ENCODE assay signal across 7 mouse cellular contexts in the genomic region with DNA sequence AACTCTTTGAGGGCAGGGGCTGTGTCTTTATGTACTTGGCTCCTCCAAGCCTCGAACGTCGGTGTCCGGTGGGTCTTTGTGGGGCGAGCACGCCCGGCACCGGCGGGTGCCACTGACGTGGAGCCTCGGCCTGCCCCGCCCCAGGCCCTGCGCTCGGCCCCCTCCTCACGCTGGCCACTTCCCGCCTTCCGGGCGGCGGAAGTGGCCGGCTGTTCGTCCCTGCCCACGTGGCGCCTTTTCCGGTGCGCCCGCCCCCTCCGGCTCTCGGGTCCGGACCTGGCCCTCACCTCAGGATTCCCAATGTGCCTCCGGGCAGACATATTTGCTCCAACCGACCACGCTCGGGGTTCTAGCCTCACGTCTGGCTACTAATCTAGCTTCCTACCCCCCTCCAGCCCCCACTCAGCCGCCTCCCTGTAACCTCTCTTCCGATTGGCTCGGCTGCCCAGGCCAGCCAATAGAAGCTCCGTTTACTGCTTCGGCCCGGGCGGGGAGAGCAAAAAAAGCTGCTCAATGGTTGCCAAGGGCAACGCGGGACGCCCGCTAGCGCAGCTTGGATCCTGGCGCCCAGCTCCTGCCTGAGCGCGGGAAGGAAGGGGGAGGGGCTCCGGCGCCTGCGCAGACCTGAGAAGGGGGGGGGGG. TPM values are rescaled to one million over a fixed set of nuclear protein-coding genes. Genes with fewer than 3 reads are reported as not detected.
DNase-seq lines count a peak whose midpoint lies in the region; ATAC-seq and TF ChIP-seq lines count a peak whose summit lies in the region.

A gene (minus strand): TSS at position 400 of the 642 bp plus-strand sequence.

- peak within 1 kb of the TSS; percentile 74 for H3K27ac ChIP-seq in intestine, postnatal 0 days (ENCODE audit: low read depth, low read length)
- peak within 1 kb of the TSS; percentile 92 for H3K27ac ChIP-seq in midbrain, embryonic 12.5 days (replicated peaks)
- H3K27ac ChIP-seq in small intestine, adult 2 months (ENCODE audit: insufficient read depth, low read depth, low read length) = peak within 1 kb of the TSS; percentile 32; the same call in 1 of the 2 replicates

- no peaks in the 10 kb centered on the region for H3K9me3 ChIP-seq in intestine, postnatal 0 days (ENCODE audit: control insufficient read depth)
- H3K9me3 ChIP-seq in midbrain, embryonic 12.5 days = no peaks in the 10 kb centered on the region

- ATAC-seq in intestine, postnatal 0 days = peak; percentile 99
- ATAC-seq in midbrain, embryonic 12.5 days (ENCODE audit: low FRiP score, low read depth) = peak; percentile 98

- intact Hi-C loops in left cerebral cortex, postnatal 4 days (cut with DNase I) = no loop called here

- peak within 1 kb of the TSS; percentile 69 for H3K4me3 ChIP-seq in intestine, postnatal 0 days (ENCODE audit: low read depth, low read length)
- peak within 1 kb of the TSS; percentile 56 for H3K4me3 ChIP-seq in midbrain, embryonic 12.5 days
- peak within 1 kb of the TSS; percentile 99 for H3K4me3 ChIP-seq in small intestine, adult 2 months (ENCODE audit: low read depth, low read length)

- peak within 1 kb of the TSS; percentile 74 for H3K4me2 ChIP-seq in intestine, postnatal 0 days (replicated peaks; ENCODE audit: low read depth)
- peak within 1 kb of the TSS; percentile 58 for H3K4me2 ChIP-seq in midbrain, embryonic 12.5 days (replicated peaks)

- H3K36me3 ChIP-seq in intestine, postnatal 0 days (ENCODE audit: control insufficient read depth, insufficient read depth) = no peaks in the 10 kb centered on the region
- no peaks in the 10 kb centered on the region for H3K36me3 ChIP-seq in midbrain, embryonic 12.5 days
- no peaks in the 10 kb centered on the region for H3K36me3 ChIP-seq in small intestine, adult 2 months (ENCODE audit: control insufficient read depth, insufficient read depth, low read length)

- H3K9ac ChIP-seq in intestine, postnatal 0 days (ENCODE audit: low read depth, low read length) = peak within 1 kb of the TSS; percentile 59
- H3K9ac ChIP-seq in midbrain, embryonic 12.5 days (replicated peaks) = peak within 1 kb of the TSS; percentile 49

- WGBS in intestine, postnatal 0 days = 3% methylated on average over 46 of the region's 52 CpGs
- WGBS in midbrain, embryonic 12.5 days = 0% methylated on average over 48 of the region's 52 CpGs
- under 1% methylated on average over 52 of the region's 52 CpGs for WGBS in small intestine, adult 2 months

- DNase-seq in adrenal gland, adult 8-10 months = peak; percentile 94
- peak; percentile 100 for DNase-seq in embryo, embryonic 9.5 days (ENCODE audit: extremely low spot score)
- peak; percentile 31 for DNase-seq in gonadal fat pad, adult 2 months (ENCODE audit: low read depth)
- DNase-seq in left cerebral cortex, postnatal 4 days = peak; percentile 98

- peaks cover 6% of the 10 kb centered on the region; the same call in 1 of the 2 replicates for H3K4me1 ChIP-seq in intestine, postnatal 0 days (replicated peaks; ENCODE audit: control insufficient read depth, insufficient read depth, low read length)
- H3K4me1 ChIP-seq in midbrain, embryonic 12.5 days = peaks cover 23% of the 10 kb centered on the region
- H3K4me1 ChIP-seq in small intestine, adult 2 months (ENCODE audit: control insufficient read depth, insufficient read depth, insufficient read length, low read length) = peaks cover 3% of the 10 kb centered on the region; the same call in 1 of the 2 replicates

- TF ChIP-seq CTCF in intestine, postnatal 0 days (IDR thresholded peaks at IDR 0.05; ENCODE audit: low read depth) = no peak
- TF ChIP-seq CTCF in small intestine, adult 2 months (IDR thresholded peaks at IDR 0.05; ENCODE audit: extremely low read depth, insufficient read length, insufficient replicate concordance, low read depth, low read length) = no peak

- TF ChIP-seq POLR2A in small intestine, adult 2 months (IDR thresholded peaks at IDR 0.05; ENCODE audit: low read depth, low read length) = no peak

- no peaks in the 10 kb centered on the region for H3K27me3 ChIP-seq in intestine, postnatal 0 days (replicated peaks; ENCODE audit: control insufficient read depth, insufficient read depth, low read length)
- H3K27me3 ChIP-seq in midbrain, embryonic 12.5 days = no peaks in the 10 kb centered on the region
- H3K27me3 ChIP-seq in small intestine, adult 2 months (ENCODE audit: control insufficient read depth, insufficient read depth, low read length) = no peaks in the 10 kb centered on the region

RNA-seq across cellular contexts. Expression of the gene that starts here (rescaled TPM):
- 10 to 100 TPM in 1 of 4 experiments, 1 to 10 TPM in 3; 7.9 to 11.6 (median 8.6) TPM for total RNA-seq in adrenal gland, adult 8-10 months (2022)
- 13.9 and 16.4 TPM in 2 replicates for polyA plus RNA-seq in gonadal fat pad, adult 2 months (2012; rRNA removed)
- polyA plus RNA-seq in intestine, postnatal 0 days (2015; fragmentation: Nextera tagmentation; extraction: Ambion mirVana) = 3.7 and 4.4 TPM in 2 replicates
- 10 to 100 TPM in 1 of 2 experiments, 1 to 10 TPM in 1; 7.4 to 10.9 TPM for total RNA-seq in left cerebral cortex, postnatal 4 days (2021)
- polyA plus RNA-seq in midbrain, embryonic 12.5 days (2016; fragmentation: Nextera tagmentation; extraction: Ambion mirVana) = 20.1 and 20.7 TPM in 2 replicates
- 0.99 and 1.9 TPM in 2 replicates for polyA plus RNA-seq in small intestine, adult 2 months (2012; rRNA removed)

Comparison
In these comparisons a context has a peak if more than half of its experiments do, and no peak if none do; other contexts are left out.
1. Peak in every context shown above with its lines: DNase-seq, ATAC-seq, H3K4me3 ChIP-seq and H3K27ac ChIP-seq.
2. DNase-seq: peak in every context shown above with its lines; median percentile 100 in embryo, embryonic 9.5 days; 98 in left cerebral cortex, postnatal 4 days; 94 in adrenal gland, adult 8-10 months; 31 in gonadal fat pad, adult 2 months.
3. H3K27ac ChIP-seq: peak in every context shown above with its lines; median percentile 92 in midbrain, embryonic 12.5 days; 74 in intestine, postnatal 0 days; 32 in small intestine, adult 2 months.